Mouse (Mus musculus): Measurements from ENCODE around the gene Tlcd1.

DNA sequence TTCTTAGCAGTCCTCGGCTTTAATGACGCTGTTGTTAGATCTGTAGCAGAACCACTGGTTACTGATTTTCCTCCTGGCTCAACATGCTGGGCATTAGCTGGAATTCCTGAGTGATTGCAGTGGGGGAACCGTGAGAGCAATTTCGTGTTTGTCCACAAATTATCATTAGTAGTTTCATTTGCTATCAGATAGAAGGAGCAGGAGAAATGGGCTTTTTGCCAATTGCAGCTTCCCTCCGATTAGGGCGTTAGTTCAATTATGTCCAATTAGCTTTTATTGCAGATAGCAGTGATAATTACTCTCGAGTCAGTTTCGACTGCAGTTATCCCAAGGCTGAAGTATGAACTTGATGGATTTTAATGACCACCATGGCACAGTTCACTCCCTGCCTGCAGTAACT lies 47.1 kb upstream of the Tlcd1 start:
- TF ChIP-seq CTCF (IDR thresholded peaks at IDR 0.05; ENCODE audit: low read depth, low read length) (no peak), POLR2A (IDR thresholded peaks at IDR 0.05; ENCODE audit: extremely low read depth, insufficient read depth, low read length) (no peak)
